Mouse (Mus musculus): ENCODE results near the gene Pax7.

Gene Pax7

GRCm38 (mm10) chr4:139830581-139831387, 2.5 kb downstream of the Pax7 start:
- no peak for DNase-seq

GRCm38 (mm10) chr4:139830053-139830452, 3.3 kb downstream of the Pax7 start:
- DNase-seq, result peak; percentile 9

GRCm38 (mm10) chr4:139828871-139829590, 4.3 kb downstream of the Pax7 start:
- DNase-seq, result peak; percentile 58

GRCm38 (mm10) chr4:139828283-139828678, 5.0 kb downstream of the Pax7 start:
- DNase-seq, result no peak

GRCm38 (mm10) chr4:139827501-139828282, 5.6 kb downstream of the Pax7 start:
- no peak for DNase-seq

GRCm38 (mm10) chr4:139826231-139826630, 7.1 kb downstream of the Pax7 start:
- DNase-seq, result no peak

- no peak for DNase-seq
Measured at GRCm38 (mm10) chr4:139825326-139826112, 7.8 kb downstream of the Pax7 start.

GRCm38 (mm10) chr4:139824572-139825325, 8.6 kb downstream of the Pax7 start:
- no peak for DNase-seq

- no peak for DNase-seq
Measured at GRCm38 (mm10) chr4:139823870-139824472, 9.4 kb downstream of the Pax7 start.

- DNase-seq, result peak; percentile 59
Measured at GRCm38 (mm10) chr4:139823138-139823869, 10.0 kb downstream of the Pax7 start.

- DNase-seq, result no peak
Measured at GRCm38 (mm10) chr4:139822214-139823137, 10.9 kb downstream of the Pax7 start.

- no peak for DNase-seq
Measured at GRCm38 (mm10) chr4:139821491-139822160, 11.7 kb downstream of the Pax7 start.

GRCm38 (mm10) chr4:139821071-139821470, 12.3 kb downstream of the Pax7 start:
- no peak for DNase-seq

GRCm38 (mm10) chr4:139819411-139820030, 13.8 kb downstream of the Pax7 start:
- DNase-seq, result peak; percentile 65

- no peak for DNase-seq
Measured at GRCm38 (mm10) chr4:139818163-139818562, 15.2 kb downstream of the Pax7 start.

- peak; percentile 66 for DNase-seq
Measured at GRCm38 (mm10) chr4:139813371-139813960, 19.9 kb downstream of the Pax7 start.

GRCm38 (mm10) chr4:139811901-139812300, 21.4 kb downstream of the Pax7 start:
- DNase-seq, result no peak

- no peak for DNase-seq
Measured at GRCm38 (mm10) chr4:139811475-139811874, 21.9 kb downstream of the Pax7 start.
